Mouse (Mus musculus): ENCODE data around the gene Tdrd5. TPM values are rescaled to one million over a fixed set of nuclear protein-coding genes. Genes with fewer than 3 reads are reported as not detected.

The Tdrd5 gene
- polyA plus RNA-seq, 1 experiment, result 17.1 TPM

DNA sequence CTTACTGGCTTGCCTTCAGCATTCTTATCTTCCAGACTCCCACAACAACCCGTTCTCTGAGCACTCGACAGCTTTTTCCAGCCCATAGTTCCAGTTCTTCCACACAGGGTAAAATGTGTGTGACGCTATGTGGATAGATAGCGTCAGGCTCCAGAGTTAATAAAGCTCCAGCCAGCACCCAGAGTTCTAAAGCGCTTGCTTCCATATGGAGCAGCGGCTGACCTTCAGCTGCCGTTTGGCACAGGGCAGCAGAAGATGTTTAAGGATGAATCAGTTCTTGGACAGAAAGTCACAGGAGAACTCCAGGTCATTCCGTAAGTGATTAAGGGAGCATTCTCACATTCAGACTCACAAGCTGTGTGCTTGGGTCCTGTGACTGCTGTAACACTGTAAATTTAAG lies 85.5 kb downstream of the Tdrd5 start:
- H3K9me3 ChIP-seq (replicated peaks; ENCODE audit: control insufficient read depth, insufficient read depth, low read length, poor library complexity, severe bottlenecking), result no peaks in the 10 kb centered on the region
- no peak overlapping the region for H3K4me3 ChIP-seq (ENCODE audit: low read depth, low read length)
- H3K27ac ChIP-seq (ENCODE audit: insufficient read depth, low read length), result peak overlapping the region; percentile 6; the same call in 1 of the 2 replicates
- no peak overlapping the region for H3K9ac ChIP-seq (ENCODE audit: low read depth, poor library complexity, severe bottlenecking)
- peaks cover 9% of the 10 kb centered on the region for H3K4me1 ChIP-seq (ENCODE audit: control insufficient read depth, insufficient read depth, low read length)
- no peaks in the 10 kb centered on the region for H3K27me3 ChIP-seq (ENCODE audit: control insufficient read depth, insufficient read depth, low read length, poor library complexity, severe bottlenecking)
- TF ChIP-seq CTCF (IDR thresholded peaks at IDR 0.05; ENCODE audit: low read depth, low read length) (no peak), POLR2A (IDR thresholded peaks at IDR 0.05; ENCODE audit: insufficient read depth, low read length) (no peak), EP300 (IDR thresholded peaks at IDR 0.05; ENCODE audit: insufficient read depth, low read depth, low read length) (no peak)
- no peaks in the 10 kb centered on the region for H3K36me3 ChIP-seq (ENCODE audit: control insufficient read depth, insufficient read depth, low read length, poor library complexity, severe bottlenecking)

- TF ChIP-seq EP300 (IDR thresholded peaks at IDR 0.05; ENCODE audit: insufficient read depth, low read depth, low read length) (peak; percentile 59; the same call in 1 of the 2 replicates), POLR2A (IDR thresholded peaks at IDR 0.05; ENCODE audit: insufficient read depth, low read length) (no peak), CTCF (IDR thresholded peaks at IDR 0.05; ENCODE audit: low read depth, low read length) (no peak)
- H3K27me3 ChIP-seq (ENCODE audit: control insufficient read depth, insufficient read depth, low read length, poor library complexity, severe bottlenecking), result no peaks in the 10 kb centered on the region
- H3K36me3 ChIP-seq (ENCODE audit: control insufficient read depth, insufficient read depth, low read length, poor library complexity, severe bottlenecking), result no peaks in the 10 kb centered on the region
- no peak overlapping the region for H3K4me3 ChIP-seq (ENCODE audit: low read depth, low read length)
- peak overlapping the region; percentile 6; the same call in 1 of the 2 replicates for H3K27ac ChIP-seq (ENCODE audit: insufficient read depth, low read length)
- H3K9ac ChIP-seq (ENCODE audit: low read depth, poor library complexity, severe bottlenecking), result no peak overlapping the region
- H3K9me3 ChIP-seq (replicated peaks; ENCODE audit: control insufficient read depth, insufficient read depth, low read length, poor library complexity, severe bottlenecking), result no peaks in the 10 kb centered on the region
- peaks cover 9% of the 10 kb centered on the region for H3K4me1 ChIP-seq (ENCODE audit: control insufficient read depth, insufficient read depth, low read length)
These were observed 86.1 kb downstream of the Tdrd5 start for GRCm38 (mm10) chr1:156217393-156217792.

DNA sequence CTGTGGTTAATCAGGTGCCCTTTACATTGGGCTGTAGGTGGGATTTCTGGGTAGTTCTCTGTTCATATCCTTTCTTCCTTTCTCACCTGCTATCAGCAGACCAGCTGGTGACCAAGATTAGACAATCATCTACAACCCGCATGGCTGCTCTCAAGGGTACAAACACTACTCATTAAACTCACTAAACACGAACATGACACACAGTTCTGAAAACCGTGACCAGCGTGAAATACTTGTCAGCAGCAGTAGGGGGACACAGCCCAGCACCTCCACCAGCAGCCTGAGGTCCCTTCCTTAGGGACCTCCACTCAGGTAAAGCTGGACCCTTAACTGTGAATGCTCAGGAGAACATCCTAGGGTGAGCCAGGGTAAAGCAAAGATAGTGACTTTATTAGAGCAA lies 87.2 kb downstream of the Tdrd5 start:
- TF ChIP-seq EP300 (IDR thresholded peaks at IDR 0.05; ENCODE audit: insufficient read depth, low read depth, low read length) (no peak), CTCF (IDR thresholded peaks at IDR 0.05; ENCODE audit: low read depth, low read length) (no peak), POLR2A (IDR thresholded peaks at IDR 0.05; ENCODE audit: insufficient read depth, low read length) (no peak)
- no peak overlapping the region for H3K9ac ChIP-seq (ENCODE audit: low read depth, poor library complexity, severe bottlenecking)
- H3K4me1 ChIP-seq (ENCODE audit: control insufficient read depth, insufficient read depth, low read length), result peaks cover 9% of the 10 kb centered on the region

GRCm38 (mm10) chr1:156214651-156215050 lies 88.8 kb downstream of the Tdrd5 start:
- Histone ChIP-seq H3K27me3 (ENCODE audit: control insufficient read depth, insufficient read depth, low read length, poor library complexity, severe bottlenecking) (no peaks in the 10 kb centered on the region), H3K27ac (ENCODE audit: insufficient read depth, low read length) (no peak overlapping the region), H3K4me3 (ENCODE audit: low read depth, low read length) (no peak overlapping the region), H3K4me1 (ENCODE audit: control insufficient read depth, insufficient read depth, low read length) (peaks cover 9% of the 10 kb centered on the region), H3K9ac (ENCODE audit: low read depth, poor library complexity, severe bottlenecking) (no peak overlapping the region), H3K9me3 (replicated peaks; ENCODE audit: control insufficient read depth, insufficient read depth, low read length, poor library complexity, severe bottlenecking) (no peaks in the 10 kb centered on the region), H3K36me3 (ENCODE audit: control insufficient read depth, insufficient read depth, low read length, poor library complexity, severe bottlenecking) (no peaks in the 10 kb centered on the region)
- no peak for TF ChIP-seq EP300 (IDR thresholded peaks at IDR 0.05; ENCODE audit: insufficient read depth, low read depth, low read length)
- no peak for TF ChIP-seq POLR2A (IDR thresholded peaks at IDR 0.05; ENCODE audit: insufficient read depth, low read length)
- no peak for TF ChIP-seq CTCF (IDR thresholded peaks at IDR 0.05; ENCODE audit: low read depth, low read length)

More for the DNA sequence above, 87.2 kb downstream of the Tdrd5 start:
- H3K27me3 ChIP-seq (ENCODE audit: control insufficient read depth, insufficient read depth, low read length, poor library complexity, severe bottlenecking), result no peaks in the 10 kb centered on the region
- no peak overlapping the region for H3K27ac ChIP-seq (ENCODE audit: insufficient read depth, low read length)
- no peak overlapping the region for H3K4me3 ChIP-seq (ENCODE audit: low read depth, low read length)
- no peaks in the 10 kb centered on the region for H3K36me3 ChIP-seq (ENCODE audit: control insufficient read depth, insufficient read depth, low read length, poor library complexity, severe bottlenecking)
- H3K9me3 ChIP-seq (replicated peaks; ENCODE audit: control insufficient read depth, insufficient read depth, low read length, poor library complexity, severe bottlenecking), result no peaks in the 10 kb centered on the region

DNA sequence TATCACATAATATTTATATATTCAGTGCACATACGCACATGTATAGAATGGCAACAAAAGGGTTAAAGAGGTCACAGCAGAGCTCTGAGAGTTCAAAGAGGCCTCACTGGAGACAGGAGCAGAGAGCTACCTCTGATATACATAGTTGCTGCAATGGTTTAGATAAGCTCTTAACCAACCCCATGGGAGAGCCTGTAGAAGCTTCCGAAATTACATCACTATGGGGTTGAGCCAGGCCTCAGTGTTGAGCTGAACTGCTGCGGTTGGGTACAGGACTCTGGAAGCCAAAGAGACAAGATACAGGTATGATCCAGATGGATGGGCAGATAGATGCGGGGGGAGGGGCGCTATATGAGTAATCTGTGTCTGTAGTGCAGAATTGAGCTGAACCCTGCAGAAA lies 90.5 kb downstream of the Tdrd5 start:
- Histone ChIP-seq H3K27ac (ENCODE audit: insufficient read depth, low read length) (no peak overlapping the region), H3K4me1 (ENCODE audit: control insufficient read depth, insufficient read depth, low read length) (peaks cover 9% of the 10 kb centered on the region), H3K9me3 (replicated peaks; ENCODE audit: control insufficient read depth, insufficient read depth, low read length, poor library complexity, severe bottlenecking) (no peaks in the 10 kb centered on the region), H3K27me3 (ENCODE audit: control insufficient read depth, insufficient read depth, low read length, poor library complexity, severe bottlenecking) (no peaks in the 10 kb centered on the region), H3K36me3 (ENCODE audit: control insufficient read depth, insufficient read depth, low read length, poor library complexity, severe bottlenecking) (no peaks in the 10 kb centered on the region), H3K4me3 (ENCODE audit: low read depth, low read length) (no peak overlapping the region), H3K9ac (ENCODE audit: low read depth, poor library complexity, severe bottlenecking) (no peak overlapping the region)
- TF ChIP-seq POLR2A (IDR thresholded peaks at IDR 0.05; ENCODE audit: insufficient read depth, low read length) (no peak), EP300 (IDR thresholded peaks at IDR 0.05; ENCODE audit: insufficient read depth, low read depth, low read length) (no peak), CTCF (IDR thresholded peaks at IDR 0.05; ENCODE audit: low read depth, low read length) (no peak)

- Histone ChIP-seq H3K4me3 (ENCODE audit: low read depth, low read length) (no peak overlapping the region), H3K27me3 (ENCODE audit: control insufficient read depth, insufficient read depth, low read length, poor library complexity, severe bottlenecking) (no peaks in the 10 kb centered on the region)
- TF ChIP-seq POLR2A (IDR thresholded peaks at IDR 0.05; ENCODE audit: insufficient read depth, low read length), result no peak
- no peak for TF ChIP-seq EP300 (IDR thresholded peaks at IDR 0.05; ENCODE audit: insufficient read depth, low read depth, low read length)
- no peak for TF ChIP-seq CTCF (IDR thresholded peaks at IDR 0.05; ENCODE audit: low read depth, low read length)
These were observed 91.6 kb downstream of the Tdrd5 start for GRCm38 (mm10) chr1:156211809-156212317.

More at GRCm38 (mm10) chr1:156211809-156212317, 91.6 kb downstream of the Tdrd5 start:
- H3K36me3 ChIP-seq (ENCODE audit: control insufficient read depth, insufficient read depth, low read length, poor library complexity, severe bottlenecking), result no peaks in the 10 kb centered on the region
- H3K4me1 ChIP-seq (ENCODE audit: control insufficient read depth, insufficient read depth, low read length), result peaks cover 6% of the 10 kb centered on the region
- no peak overlapping the region for H3K27ac ChIP-seq (ENCODE audit: insufficient read depth, low read length)
- H3K9ac ChIP-seq (ENCODE audit: low read depth, poor library complexity, severe bottlenecking), result no peak overlapping the region
- H3K9me3 ChIP-seq (replicated peaks; ENCODE audit: control insufficient read depth, insufficient read depth, low read length, poor library complexity, severe bottlenecking), result no peaks in the 10 kb centered on the region

Other genes starting within 250 kb of the Tdrd5 start
- 0.33 and 0.40 TPM in 2 replicates for gene Fam163a, start 98.6 kb downstream of the Tdrd5 start, polyA plus RNA-seq (2011; ENCODE audit: insufficient read depth, insufficient read length, low read depth, missing spikeins)
- not detected in 2 replicates for gene Nphs2, start 7.1 kb upstream of the Tdrd5 start, polyA plus RNA-seq (2011; ENCODE audit: insufficient read depth, insufficient read length, low read depth, missing spikeins)
- gene Gm2000, start 62.4 kb upstream of the Tdrd5 start, polyA plus RNA-seq (2011; ENCODE audit: insufficient read depth, insufficient read length, low read depth, missing spikeins), result 1,667 and 1,764 TPM in 2 replicates
- gene Axdnd1, start 117.5 kb upstream of the Tdrd5 start, polyA plus RNA-seq (2011; ENCODE audit: insufficient read depth, insufficient read length, low read depth, missing spikeins), result 1.5 and 2.9 TPM in 2 replicates
- 137 and 140 TPM in 2 replicates for gene Soat1, start 170.7 kb upstream of the Tdrd5 start, polyA plus RNA-seq (2011; ENCODE audit: insufficient read depth, insufficient read length, low read depth, missing spikeins)
- gene Gm10031, start 220.3 kb upstream of the Tdrd5 start, polyA plus RNA-seq (2011; ENCODE audit: insufficient read depth, insufficient read length, low read depth, missing spikeins), result 29.0 and 29.7 TPM in 2 replicates